Mouse (Mus musculus) gonadal fat pad, adult 2 months (tissue): ENCODE data around the gene Rtn4r. TPM values are rescaled to one million over a fixed set of nuclear protein-coding genes. Genes with fewer than 3 reads are reported as not detected.

Source experiments
- DNase-seq: peaks from one replicate; pipeline ENCODE4 v3.0.0-alpha.2; 2012; ENCODE audit warnings: low read depth
- polyA plus RNA-seq: library from polyadenylated mRNA; depleted of rRNA; stranded (reverse); fragments of >200 nt; gene quantifications from 2 replicates; pipeline ENCODE4 v1.2.3, GENCODE M21; 2012

Rtn4r gene
- polyA plus RNA-seq, 1 experiment, result 2.3 TPM

DNA sequence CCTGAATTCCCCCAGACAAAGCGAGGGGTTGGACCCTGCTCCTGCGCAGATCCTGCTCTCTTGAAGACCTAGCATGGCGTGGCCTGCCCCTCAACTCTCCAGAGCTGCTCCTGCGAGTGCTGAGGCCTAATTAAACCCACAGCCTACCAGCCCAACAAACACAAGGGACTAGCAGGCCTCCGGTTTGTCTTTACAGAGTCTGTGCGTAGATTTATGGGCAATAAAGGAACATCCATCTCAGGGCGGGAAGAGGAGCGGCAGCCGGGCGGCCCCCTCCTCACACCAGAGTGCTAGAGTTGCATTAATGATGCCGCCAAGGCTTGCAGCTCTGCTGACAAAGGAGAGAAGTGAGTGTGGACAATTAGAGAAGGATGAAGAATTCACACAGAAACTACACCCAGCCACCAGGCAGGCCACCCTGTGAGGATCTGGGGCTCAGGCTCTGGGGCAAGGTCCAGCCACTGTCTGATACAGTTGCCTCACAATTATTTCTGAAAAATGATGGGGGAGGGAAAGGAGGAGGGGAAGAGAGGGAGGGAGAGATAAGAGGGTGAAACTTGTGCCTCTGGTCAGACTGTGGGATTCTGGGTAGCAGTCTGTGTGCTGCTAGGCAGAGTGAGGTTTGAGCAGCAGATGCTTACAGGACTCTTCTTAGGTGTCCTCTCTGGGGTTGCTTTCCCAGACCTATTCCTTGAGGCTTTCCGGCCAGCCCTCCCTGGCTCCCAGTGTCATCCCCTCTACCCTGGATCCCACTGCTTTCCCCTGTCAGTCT, 29.3 kb downstream of the Rtn4r start:
- no peak for DNase-seq

DNA sequence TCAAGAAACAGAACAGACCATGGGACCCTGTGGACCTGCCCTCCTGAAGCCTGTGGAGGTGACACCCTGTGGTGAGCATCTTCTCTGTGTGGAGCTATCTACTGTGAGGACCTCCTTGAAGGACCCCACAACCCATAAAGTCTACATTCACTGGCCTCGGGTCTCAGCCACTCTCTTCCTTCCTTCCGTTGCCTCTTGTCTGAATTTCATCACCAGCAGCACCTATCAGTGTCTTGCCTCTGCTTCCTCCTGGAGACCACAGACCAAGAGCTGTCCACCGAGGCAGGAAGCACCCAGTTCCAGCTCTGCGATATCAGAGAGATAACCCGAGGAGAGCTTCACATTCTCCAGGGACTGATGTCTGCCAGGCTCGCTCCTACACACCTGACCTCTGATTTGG, 31.8 kb downstream of the Rtn4r start:
- DNase-seq, result no peak

DNA sequence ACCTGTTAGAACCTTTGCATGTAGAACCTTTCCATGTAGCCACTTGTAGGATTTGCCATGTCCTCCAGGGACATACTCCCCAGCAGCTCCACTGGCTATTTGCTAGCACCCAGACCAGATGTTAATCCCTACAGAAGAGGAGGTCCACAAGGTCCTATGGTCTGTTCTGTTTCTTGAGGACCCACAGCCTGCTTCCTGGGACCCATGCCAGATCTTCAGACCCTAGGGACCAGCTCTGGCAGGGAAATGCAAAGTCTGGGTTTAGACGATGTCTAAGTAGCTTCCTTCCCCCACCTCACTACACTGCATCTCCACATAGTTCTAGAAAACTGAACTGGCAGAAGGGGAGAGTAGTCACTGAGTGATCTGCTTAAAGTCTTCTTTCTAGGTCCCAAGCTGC, 32.3 kb downstream of the Rtn4r start:
- DNase-seq, result no peak

DNA sequence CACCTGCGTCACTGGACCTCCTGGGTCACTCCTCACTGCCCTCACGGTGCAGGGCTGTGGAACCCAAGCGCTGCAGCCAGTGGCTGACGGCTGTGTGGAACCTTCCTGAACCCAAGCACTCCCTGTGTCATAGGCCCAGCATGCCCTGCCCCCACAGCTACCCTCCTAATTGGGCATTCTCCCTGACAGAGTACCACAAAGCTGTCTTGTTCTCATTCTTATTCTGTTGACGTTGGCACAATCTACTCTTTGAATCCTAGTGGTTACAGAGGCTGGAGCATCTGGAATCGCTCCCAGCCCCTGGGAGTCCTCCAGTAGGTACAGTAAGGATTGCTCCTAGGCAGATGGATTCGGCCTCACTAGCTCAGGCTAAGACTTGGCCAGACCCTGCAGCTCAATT, 33.1 kb downstream of the Rtn4r start:
- peak; percentile 28 for DNase-seq

DNA sequence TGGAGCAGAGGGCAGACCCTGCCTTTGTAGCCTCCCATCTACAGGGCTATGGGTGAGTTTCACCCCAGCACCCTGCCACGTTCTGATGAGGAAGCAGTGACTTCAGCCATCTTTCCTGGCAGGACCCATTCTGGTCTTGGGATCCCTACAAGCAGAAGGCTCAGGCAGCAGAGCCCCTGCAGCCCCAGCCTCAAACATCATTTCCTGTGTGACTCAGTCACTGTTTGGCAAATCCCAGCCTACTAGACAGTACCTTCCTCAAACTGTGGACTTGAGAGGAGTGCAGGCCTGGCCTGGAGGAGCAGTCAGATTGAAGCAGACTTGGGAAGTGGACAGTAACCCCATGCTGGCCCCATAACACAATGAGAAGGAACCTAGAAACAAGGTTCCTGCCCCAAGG, 33.7 kb downstream of the Rtn4r start:
- no peak for DNase-seq

DNA sequence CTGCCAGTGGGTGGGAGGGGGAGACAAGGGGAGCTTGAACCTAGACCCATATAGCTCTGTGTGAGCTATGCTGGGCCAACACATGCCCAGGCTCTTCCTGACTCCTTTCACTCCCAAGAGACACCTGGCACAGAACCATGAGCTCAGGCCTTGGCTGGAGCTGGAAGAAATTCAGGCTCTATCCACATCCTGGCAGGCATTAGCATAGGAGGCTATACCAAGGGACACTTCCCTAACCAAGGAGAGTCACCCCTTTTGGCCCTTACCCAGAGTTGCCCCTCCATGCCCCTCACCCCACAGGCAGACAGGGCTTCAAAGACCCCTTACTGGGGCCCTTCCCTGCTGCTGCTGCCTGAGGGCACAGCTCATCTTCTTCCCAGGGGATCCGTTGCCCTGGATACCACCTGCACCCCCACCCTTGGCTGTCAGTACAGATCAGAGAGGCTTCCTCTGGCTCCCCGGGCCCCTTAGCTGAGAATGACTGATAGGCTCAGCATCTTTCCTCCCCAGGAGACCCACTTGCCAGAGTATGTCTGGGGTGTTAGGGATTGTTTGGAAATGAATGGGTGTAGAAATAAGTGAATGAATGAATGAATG, 37.3 kb downstream of the Rtn4r start:
- DNase-seq, result no peak

DNA sequence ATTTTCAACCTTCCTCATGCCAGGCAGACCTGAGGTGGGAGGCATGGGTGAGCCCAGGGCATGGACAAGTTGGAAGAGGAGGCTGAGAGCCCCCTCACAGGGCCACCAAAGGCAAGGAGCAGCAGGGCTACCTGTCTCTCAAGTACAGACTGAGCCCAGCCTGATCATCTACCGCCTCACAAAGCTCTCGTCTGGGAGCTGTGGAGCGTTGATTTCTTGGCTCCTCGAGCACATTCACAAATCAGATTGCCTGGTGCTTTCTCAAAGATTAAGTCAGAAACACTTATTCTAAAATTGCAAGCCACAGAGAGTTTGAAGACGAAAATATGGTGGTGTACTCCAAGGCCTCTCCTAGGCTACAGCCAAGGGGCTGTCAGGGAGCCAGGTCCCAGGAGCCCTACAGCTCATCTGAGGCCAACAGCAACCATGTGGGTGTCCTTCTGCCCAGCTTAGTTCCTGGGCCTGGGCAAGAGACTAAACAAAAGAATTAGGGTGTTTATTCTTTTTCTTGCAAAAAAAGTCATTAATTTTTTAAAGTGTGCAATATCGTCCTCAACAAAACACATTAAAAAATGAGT, 39.3 kb downstream of the Rtn4r start:
- no peak for DNase-seq

DNA sequence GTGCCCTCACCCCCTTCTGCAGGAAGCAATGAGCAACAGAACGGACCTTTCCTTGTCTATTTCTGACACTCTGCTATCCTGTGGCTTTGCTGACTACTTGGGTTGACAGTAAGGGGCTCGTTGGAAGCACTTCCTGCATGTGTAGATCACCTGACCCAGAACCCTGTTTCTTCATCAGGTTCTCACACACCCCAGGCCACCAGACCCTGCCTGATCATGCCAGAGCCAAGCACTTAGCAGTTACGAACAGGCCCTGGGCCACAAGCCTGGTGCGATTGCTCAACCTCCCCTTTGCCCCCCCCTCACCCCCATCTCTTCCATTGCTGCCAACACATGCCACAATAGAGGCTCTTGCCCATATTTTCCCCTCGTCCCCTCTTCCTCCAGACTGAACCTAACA, 41.7 kb downstream of the Rtn4r start:
- peak; percentile 23 for DNase-seq

DNA sequence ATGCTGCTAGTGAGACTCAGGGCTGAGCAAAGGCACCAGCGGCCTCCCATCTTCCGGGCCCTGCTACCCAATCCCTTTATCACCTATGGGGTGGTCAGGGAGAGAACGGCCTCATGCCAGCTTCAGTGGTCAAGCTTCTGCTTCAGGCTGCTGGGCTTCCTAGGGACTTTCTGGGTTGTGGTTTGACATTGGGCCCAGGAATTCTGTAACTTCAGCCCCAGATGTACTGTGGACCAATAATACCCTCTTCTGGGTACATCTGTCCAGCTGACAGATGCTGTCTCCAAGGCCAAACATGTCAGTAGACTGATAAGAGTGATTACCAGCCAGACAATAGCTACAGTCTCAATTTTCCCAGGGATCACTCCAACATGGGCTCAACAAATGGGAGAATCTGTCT, 42.3 kb downstream of the Rtn4r start:
- DNase-seq, result no peak

DNA sequence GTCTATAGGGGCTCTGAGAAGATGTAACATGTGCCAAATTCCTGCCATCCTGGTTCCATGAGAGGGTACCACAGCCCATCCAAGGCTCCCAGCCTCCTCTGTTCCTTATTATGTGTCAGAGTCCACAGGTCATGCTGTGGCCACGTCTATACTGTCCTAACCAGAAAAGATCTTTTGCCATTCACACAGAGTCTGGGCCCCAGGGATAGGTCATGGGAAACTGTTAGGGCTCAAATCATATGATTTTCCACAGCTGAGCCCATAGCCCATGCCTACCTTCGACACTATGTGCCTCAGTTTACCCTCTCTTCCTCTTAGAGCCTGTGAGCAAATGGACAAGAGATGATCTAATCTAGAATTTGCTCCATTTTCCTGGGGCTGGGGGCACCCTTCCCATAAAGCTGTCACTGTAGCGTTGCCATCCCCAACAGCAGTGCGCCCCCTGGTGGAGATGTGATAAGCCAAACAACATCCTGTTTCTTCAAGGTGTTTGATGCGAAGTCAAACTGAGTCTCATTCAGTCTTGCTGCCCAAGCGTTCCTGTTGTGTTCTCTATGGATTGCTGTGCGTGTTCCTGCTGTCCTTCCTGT, 44.9 kb downstream of the Rtn4r start:
- no peak for DNase-seq

DNA sequence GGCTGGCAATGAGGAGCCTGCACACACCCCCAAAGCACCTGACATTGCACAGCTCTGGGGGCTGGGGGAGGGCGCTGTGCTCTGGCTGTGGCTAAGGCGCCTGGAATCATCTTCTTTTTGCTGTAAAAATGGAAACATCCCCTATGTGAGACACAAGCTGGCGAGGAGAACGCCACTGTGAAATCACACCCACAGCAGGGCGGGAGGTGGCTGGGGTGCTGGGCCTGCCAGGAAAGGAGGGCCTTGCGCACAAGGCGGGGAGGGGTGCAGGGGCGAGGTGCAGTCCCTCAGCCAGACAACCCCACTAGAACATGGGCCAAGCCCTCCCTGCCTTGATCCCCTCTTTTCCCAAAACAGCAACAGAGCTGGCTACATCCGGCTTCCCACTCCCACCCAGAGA, 45.8 kb downstream of the Rtn4r start:
- DNase-seq, result no peak

DNA sequence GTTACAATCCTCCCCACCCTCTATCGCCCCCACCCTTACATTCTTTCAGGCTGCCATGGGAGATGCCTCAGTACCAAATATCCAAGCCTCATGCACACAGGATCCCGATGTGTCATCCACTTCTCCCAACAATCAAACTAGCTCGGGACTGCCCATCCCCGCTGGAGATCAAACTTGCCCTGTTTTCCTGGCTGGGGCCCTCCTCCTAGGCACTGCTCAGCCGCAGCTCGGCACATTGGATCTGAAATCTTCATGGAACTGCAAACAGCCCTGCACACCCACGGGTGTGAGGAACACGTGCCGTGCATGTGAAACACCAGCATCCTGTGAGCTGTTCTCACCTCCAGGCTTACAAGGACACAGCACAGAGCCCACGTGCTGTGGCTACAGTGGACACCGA, 46.3 kb downstream of the Rtn4r start:
- no peak for DNase-seq

DNA sequence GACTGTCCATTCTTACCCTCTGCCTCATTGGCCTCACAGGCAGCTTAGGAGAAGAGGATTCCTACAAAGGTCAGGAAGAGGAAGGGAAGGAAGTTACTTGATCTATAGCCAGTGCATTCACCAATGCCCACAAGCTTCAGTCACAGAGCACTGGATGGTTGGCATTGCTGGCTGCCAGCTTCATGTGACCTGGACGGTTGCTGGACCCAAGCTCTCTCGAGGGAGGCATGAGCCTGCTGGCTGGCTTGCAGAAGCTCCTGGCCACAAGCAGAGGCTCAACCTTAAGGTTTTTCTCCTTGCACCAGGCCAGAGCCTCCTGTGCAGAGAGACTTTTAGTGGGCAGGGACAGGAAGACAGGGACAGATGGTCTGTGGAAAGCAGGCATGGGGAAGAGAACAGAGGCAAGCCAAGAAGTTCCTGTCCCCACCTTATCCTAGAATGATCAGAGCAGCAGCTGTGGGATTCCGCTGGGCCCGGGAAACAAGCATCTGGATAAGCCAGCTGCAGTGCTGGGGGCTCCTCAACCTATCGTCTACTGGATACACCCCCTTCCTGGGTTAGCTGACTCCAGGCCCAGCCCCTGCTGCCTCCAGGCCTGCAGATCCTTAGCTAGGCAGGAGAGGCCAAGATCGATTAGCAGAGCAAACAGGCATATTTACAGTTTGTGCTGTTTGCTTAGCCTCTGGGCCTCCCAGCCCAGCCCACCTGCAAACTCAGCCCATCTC, 48.5 kb downstream of the Rtn4r start:
- no peak for DNase-seq

DNA sequence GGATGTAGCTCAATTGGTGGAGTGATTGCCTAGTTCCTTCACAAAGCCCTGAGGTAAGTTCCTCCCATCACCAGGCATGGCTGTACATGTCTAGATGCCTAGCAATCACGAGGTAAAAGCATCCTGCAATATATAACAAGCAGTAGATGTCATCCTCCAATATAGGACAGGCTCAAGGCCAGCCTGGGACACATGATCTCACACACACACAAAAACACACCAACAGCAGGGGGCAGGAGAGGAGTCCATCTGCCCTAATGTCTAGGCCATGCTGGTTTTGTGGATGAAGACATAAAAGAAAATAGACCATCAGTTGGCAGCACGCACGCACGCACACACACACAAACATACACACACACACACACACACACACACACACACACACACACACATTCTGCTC, 49.3 kb downstream of the Rtn4r start:
- DNase-seq, result no peak

DNA sequence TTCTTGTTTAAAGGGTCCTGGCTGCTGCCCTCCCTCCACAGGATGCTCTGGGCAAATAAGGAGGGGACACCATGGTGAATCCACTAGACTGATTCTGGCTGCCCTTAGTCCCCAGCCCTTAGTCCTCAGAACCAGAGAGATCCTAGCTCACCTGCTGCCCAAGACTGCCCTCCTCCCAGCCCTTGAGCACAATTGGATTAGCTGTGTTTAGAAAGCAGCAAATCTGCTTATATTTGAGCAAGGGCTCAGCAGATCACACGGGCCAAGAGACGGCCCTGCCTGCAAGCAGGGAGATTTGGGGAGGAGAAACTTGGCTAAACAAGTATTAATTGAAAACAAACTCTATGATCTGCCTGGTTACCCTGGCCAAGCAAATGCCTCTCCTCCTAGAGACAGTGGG, 52.1 kb downstream of the Rtn4r start:
- no peak for DNase-seq

DNA sequence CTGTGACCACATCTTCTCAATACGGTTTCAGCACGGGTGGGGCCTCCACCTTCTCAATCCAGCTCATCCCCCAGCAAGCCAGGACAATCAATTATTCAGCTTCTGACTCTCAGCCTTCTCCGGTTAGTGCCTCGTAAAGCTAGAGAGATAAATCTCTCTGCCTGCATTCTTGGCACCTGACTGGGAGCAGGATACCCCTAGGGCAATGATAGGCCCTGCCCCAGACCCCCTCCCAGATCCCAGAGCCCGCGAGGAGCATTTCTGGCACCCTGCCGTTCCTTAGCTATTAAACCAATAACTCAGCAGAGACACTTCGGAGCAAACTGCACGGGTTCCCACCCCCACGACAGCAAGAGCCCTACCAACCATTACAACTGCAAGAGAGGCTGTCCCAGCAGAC, 54.0 kb downstream of the Rtn4r start:
- DNase-seq, result no peak

DNA sequence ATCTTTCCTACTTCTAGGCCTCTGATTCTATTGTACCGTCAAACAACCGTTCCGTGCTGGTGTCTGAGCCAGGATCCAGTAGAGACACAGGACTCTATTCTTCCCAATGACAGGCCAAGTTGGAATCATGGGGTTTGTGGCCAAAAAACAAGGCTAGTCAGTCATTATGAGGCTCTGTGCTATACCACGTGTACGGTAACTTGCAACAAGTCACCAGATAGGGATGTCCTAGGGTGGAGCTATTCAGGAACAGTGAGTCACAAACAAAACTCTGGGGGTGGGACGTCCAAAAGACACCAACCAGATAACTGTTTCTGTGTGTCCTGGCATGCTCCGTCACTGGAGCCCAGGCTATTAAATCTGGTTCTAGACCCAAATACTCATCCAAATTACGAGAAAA, 55.3 kb downstream of the Rtn4r start:
- no peak for DNase-seq

DNA sequence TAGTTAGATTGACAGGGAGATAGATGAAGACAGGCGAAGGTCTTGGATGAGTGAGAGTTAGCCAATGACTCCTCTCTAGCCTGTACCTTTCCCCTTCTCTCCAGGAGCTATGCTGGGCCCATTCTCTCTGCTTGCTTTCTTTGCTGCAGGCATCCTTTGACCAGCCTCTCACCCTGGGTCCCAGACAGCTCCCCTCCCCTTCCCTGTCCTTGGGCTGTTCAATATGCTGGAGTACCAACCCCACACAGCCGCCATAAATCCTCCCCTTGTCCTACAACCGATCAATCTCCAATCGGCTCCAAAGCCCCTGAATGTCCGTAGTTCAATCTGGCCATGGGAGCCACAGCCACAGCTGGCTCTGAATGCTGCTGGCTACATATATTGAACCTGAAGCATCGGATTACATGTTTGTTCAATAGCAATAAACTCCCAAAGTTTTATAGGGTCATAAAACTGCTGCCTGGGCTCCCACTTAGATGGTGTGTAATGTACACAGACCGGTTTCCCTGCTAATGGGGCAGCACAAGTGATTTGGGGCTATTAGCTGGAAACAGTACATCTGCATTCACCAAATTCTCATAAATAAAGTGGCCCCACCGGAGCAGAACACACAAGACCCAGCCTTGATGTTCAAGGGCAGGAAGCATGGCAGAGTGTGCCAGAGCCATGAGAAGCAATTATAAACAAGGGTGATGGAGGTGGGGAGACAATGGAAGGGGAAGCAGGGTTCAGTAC, 58.4 kb downstream of the Rtn4r start:
- no peak for DNase-seq

DNA sequence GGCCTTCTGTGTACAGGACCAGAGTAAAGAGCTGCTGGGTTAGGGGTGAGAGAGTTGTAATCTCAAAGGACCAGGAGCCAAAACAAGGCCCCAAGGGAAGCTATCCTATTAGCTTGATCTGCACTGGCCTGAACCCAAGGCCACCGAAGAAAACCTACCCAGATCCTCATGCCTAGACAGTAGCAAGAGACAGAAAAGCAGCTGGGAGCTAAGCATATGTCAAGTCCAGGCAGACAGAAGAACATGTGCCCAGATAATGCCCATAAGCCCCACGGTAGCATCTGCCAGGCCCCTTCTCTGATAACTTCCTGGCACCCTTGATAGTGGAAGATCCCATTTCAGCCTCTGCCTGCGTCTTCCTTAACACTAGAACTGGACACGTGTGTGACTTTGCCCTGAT, 59.4 kb downstream of the Rtn4r start:
- no peak for DNase-seq

DNA sequence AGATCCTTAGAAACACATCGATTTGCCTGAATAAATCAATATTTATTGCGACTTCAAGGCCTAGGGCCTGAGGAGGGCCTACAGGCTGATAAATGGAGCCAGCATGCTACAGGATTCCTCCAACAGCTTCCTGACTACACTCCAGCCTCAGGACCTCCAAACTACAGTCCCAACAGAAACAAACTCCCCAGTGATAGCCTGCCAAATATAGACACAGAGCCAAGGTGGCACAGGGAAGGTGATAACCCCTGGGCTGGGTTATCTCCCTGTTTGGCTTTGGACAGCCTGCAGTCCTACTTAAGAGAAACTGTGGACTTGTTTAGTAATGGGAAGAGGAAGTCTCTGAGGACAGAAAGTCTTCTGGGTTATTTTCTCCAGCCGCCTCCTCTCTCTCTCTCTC, 59.8 kb downstream of the Rtn4r start:
- DNase-seq, result no peak

DNA sequence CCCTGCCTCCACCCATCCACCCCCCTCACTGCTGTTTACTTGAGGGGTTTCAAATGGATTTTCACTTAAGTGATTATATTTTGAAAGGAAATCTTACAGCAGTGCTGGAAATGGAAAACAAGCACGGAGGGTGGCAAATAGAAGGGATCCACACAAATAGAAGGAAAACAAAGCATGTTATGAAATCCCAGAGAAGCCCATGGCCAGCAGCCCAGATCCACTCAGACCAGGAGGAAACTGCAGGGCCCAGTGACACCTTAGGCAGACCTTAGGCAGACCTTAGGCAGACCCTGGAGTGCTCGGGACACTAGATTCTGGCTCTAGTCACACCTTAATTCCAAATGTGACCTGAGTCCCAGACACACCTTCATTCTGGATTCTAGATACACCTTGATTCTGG, 63.6 kb downstream of the Rtn4r start:
- no peak for DNase-seq
